Mouse (Mus musculus) embryonic fibroblast, embryonic 13.5 days (primary cell): Measurements from ENCODE around the gene Ccdc88a.

Source experiments
- CTCF ChIP-seq: IDR thresholded peaks from 2 replicates; pipeline ENCODE4 v1.5.1; 2011; ENCODE audit warnings: mild to moderate bottlenecking, control low read depth, low read length, moderate library complexity, borderline replicate concordance; ENCODE audit not compliant: insufficient read depth
- POLR2A ChIP-seq: IDR thresholded peaks from 2 replicates; pipeline ENCODE4 v1.6.1; 2011; ENCODE audit warnings: low read depth, mild to moderate bottlenecking, control low read depth, low read length, moderate library complexity

GRCm38 (mm10) chr11:29525988-29526794 is 152.7 kb downstream of the Ccdc88a start, which contains the start of gene Mtif2:
- peak; percentile 90 for TF ChIP-seq POLR2A
- no peak for TF ChIP-seq CTCF
